Mouse (Mus musculus) CH12.LX (cell line): Measurements from ENCODE around the gene Lrrc4.

Experiments
- CHD2 ChIP-seq: IDR thresholded peaks from 2 replicates; pipeline ENCODE4 v1.6.1; 2011; ENCODE audit warnings: low read length, improper control_type of control experiment
- CTCF ChIP-seq, 2 experiments: IDR thresholded peaks in 1 of 2; conservative IDR thresholded peaks in 1 of 2; 2 replicates each; pipeline ENCODE4 v1.5.1; 2011 to 2012; ENCODE audit warnings: low read depth in 2 of 2, low read length in 2 of 2, improper control_type of control experiment in 1 of 2, inconsistent platforms in 1 of 2, mild to moderate bottlenecking in 1 of 2, moderate library complexity in 1 of 2
- EP300 ChIP-seq: IDR thresholded peaks from 2 replicates; pipeline ENCODE4 v1.6.1; 2011; ENCODE audit warnings: low read length, improper control_type of control experiment
- MAX ChIP-seq: IDR thresholded peaks from 2 replicates; pipeline ENCODE4 v1.6.1; 2011; ENCODE audit warnings: low read length, improper control_type of control experiment
- NRF1 ChIP-seq: IDR thresholded peaks from 2 replicates; pipeline ENCODE4 v1.6.1; 2014; ENCODE audit warnings: low read depth, mild to moderate bottlenecking, inconsistent platforms, low read length, improper control_type of control experiment, moderate library complexity
- POLR2A ChIP-seq: IDR thresholded peaks from 2 replicates; pipeline ENCODE4 v1.6.1; 2011; ENCODE audit warnings: low read depth, mild to moderate bottlenecking, improper control_type of control experiment, low read length
- POLR2AphosphoS2 ChIP-seq: IDR thresholded peaks from 2 replicates; pipeline ENCODE4 v1.6.1; 2011; ENCODE audit warnings: low read depth, low read length, improper control_type of control experiment
- RAD21 ChIP-seq: IDR thresholded peaks from 2 replicates; pipeline ENCODE4 v1.6.1; 2011; ENCODE audit warnings: low read depth, mild to moderate bottlenecking, low read length, improper control_type of control experiment, moderate library complexity
- TCF12 ChIP-seq: IDR thresholded peaks from 2 replicates; pipeline ENCODE4 v1.6.1; 2014; ENCODE audit warnings: low read depth, mild to moderate bottlenecking, inconsistent platforms, low read length, improper control_type of control experiment
- USF1 ChIP-seq: IDR thresholded peaks from 2 replicates; pipeline ENCODE4 v1.6.1; 2014; ENCODE audit warnings: low read depth, mild to moderate bottlenecking, inconsistent platforms, low read length, improper control_type of control experiment
- ZC3H11A ChIP-seq: IDR thresholded peaks from 2 replicates; pipeline ENCODE4 v1.6.1; 2012; ENCODE audit warnings: low read depth, mild to moderate bottlenecking, inconsistent platforms, low read length, improper control_type of control experiment
- ZKSCAN1 ChIP-seq: IDR thresholded peaks from 2 replicates; pipeline ENCODE4 v1.6.1; 2012; ENCODE audit warnings: low read depth, inconsistent platforms, low read length, improper control_type of control experiment, borderline replicate concordance

DNA sequence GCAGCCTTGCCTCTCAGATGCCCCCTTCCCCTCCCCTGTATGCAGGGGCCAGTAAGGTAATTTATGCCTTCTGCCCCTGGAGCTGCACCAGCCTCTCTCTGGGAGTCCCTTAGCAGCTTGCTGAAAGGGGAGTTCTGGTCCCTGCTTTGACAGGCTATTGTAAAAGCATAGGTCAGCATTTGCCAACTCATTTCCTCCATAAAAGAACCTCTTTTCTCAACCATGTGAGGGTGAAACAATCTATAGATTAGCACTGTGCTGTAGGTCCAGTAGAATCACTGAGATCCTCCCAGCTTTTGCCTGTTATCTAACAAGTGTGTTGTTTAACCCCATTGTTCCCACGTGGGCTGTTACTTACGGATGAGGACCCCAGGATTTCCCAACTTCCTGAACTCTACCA, 2.5 kb upstream of the Lrrc4 start:
- TF ChIP-seq ZKSCAN1 (no peak), CTCF (conservative IDR thresholded peaks at IDR 0.05 in 1 of 2, IDR thresholded peaks at IDR 0.05 in 1 of 2; ENCODE audit: low read depth in 2 of 2, low read length in 2 of 2) (no peak), POLR2A (no peak), EP300 (no peak), CHD2 (no peak), USF1 (no peak), RAD21 (no peak), POLR2AphosphoS2 (no peak), TCF12 (no peak), NRF1 (no peak), ZC3H11A (no peak), MAX (no peak)
